ENCODE assay signal across 7 mouse cellular contexts in genomic region chr3:78966683-78967549, GRCm38 (mm10).
A peak's percentile ranks its signal among the peaks of the same experiment; 100 is the strongest.
DNase-seq lines count a peak whose midpoint lies in the region; ATAC-seq and TF ChIP-seq lines count a peak whose summit lies in the region.
"Not testable (repeated sequence)": the region's sequence is repeated elsewhere in the genome, so short reads cannot be mapped to it uniquely, and the experiment has no call there.

No protein-coding gene starts in this region.

- TF ChIP-seq POLR2A in brain, embryonic 14.5 days (IDR thresholded peaks at IDR 0.05; ENCODE audit: borderline replicate concordance, extremely low read depth, insufficient read depth, insufficient read length, poor library complexity, severe bottlenecking), result not testable (repeated sequence)

- H3K27ac ChIP-seq in embryonic facial prominence, embryonic 14.5 days (replicated peaks; ENCODE audit: low read depth, low read length); limb, embryonic 11.5 days (replicated peaks; ENCODE audit: low read depth, low read length): not testable (repeated sequence)
- peak overlapping the region; percentile 69; the same call in 1 of the 2 replicates for H3K27ac ChIP-seq in heart, embryonic 10.5 days

- 10% methylated on average over 17 of the region's 57 CpGs for WGBS in embryonic facial prominence, embryonic 14.5 days
- 5% methylated on average over 38 of the region's 57 CpGs for WGBS in heart, embryonic 10.5 days
- 3% methylated on average over 42 of the region's 57 CpGs for WGBS in limb, embryonic 11.5 days

- H3K4me2 ChIP-seq in embryonic facial prominence, embryonic 14.5 days (ENCODE audit: low read depth, low read length), result peak overlapping the region; percentile 69
- H3K4me2 ChIP-seq in limb, embryonic 11.5 days (ENCODE audit: low read depth, severe bottlenecking), result peak overlapping the region; percentile 61

- not testable (repeated sequence) for TF ChIP-seq CTCF in brain, embryonic 14.5 days (IDR thresholded peaks at IDR 0.05; ENCODE audit: borderline replicate concordance, extremely low read depth, insufficient read depth, insufficient read length)

- not testable (repeated sequence) for H3K27me3 ChIP-seq in embryonic facial prominence, embryonic 14.5 days (replicated peaks; ENCODE audit: control insufficient read depth, insufficient read depth, low read length); heart, embryonic 10.5 days (ENCODE audit: insufficient read depth, poor library complexity, severe bottlenecking); limb, embryonic 11.5 days (ENCODE audit: control insufficient read depth, insufficient read depth, low read length)

- H3K4me1 ChIP-seq in embryonic facial prominence, embryonic 14.5 days (ENCODE audit: control insufficient read depth, insufficient read depth, low read length); heart, embryonic 10.5 days; limb, embryonic 11.5 days (ENCODE audit: control insufficient read depth, insufficient read depth, low read length): not testable (repeated sequence)

- not testable (repeated sequence) for H3K36me3 ChIP-seq in embryonic facial prominence, embryonic 14.5 days (ENCODE audit: control insufficient read depth, insufficient read depth, low read length); heart, embryonic 10.5 days; limb, embryonic 11.5 days (ENCODE audit: control insufficient read depth, insufficient read depth, low read length)

- H3K9ac ChIP-seq in embryonic facial prominence, embryonic 14.5 days (ENCODE audit: low read depth, low read length), result peak overlapping the region; percentile 62
- H3K9ac ChIP-seq in limb, embryonic 11.5 days (ENCODE audit: low read length), result peak overlapping the region; percentile 52

- peak; percentile 54 for DNase-seq in brain, embryonic 14.5 days (ENCODE audit: low read depth)
- DNase-seq in embryonic facial prominence, embryonic 14.5 days (ENCODE audit: low spot score); heart, embryonic 10.5 days (ENCODE audit: low spot score): not testable (repeated sequence)
- peak; percentile 23 for DNase-seq in induced T-regulatory cell, adult 2 months (ENCODE audit: low read depth)
- peak; percentile 37 for DNase-seq in limb, embryonic 11.5 days (ENCODE audit: low spot score)
- peak; percentile 17 for DNase-seq in ovary, postnatal 10 days (ENCODE audit: low spot score)

- not testable (repeated sequence) for H3K9me3 ChIP-seq in embryonic facial prominence, embryonic 14.5 days (ENCODE audit: control insufficient read depth, low read length); heart, embryonic 10.5 days; limb, embryonic 11.5 days (ENCODE audit: control insufficient read depth, low read length)

- H3K4me3 ChIP-seq in embryonic facial prominence, embryonic 14.5 days (ENCODE audit: low read depth, low read length), result peak overlapping the region; percentile 49
- peak overlapping the region; percentile 57 for H3K4me3 ChIP-seq in heart, embryonic 10.5 days
- peak overlapping the region; percentile 33 for H3K4me3 ChIP-seq in limb, embryonic 11.5 days (ENCODE audit: low read depth, low read length)

- peak; percentile 83 for ATAC-seq in embryonic facial prominence, embryonic 14.5 days (ENCODE audit: low read depth)
- peak; percentile 65 for ATAC-seq in limb, embryonic 11.5 days (ENCODE audit: insufficient number of reproducible peaks, low FRiP score, low TSS enrichment, low read depth)
- ATAC-seq in megakaryocyte, adult 5-6 weeks (ENCODE audit: poor library complexity, severe bottlenecking), result peak; percentile 92
